Mouse (Mus musculus): ENCODE data around the gene Rpgrip1. TPM values are rescaled to one million over a fixed set of nuclear protein-coding genes. Genes with fewer than 3 reads are reported as not detected.

Gene Rpgrip1
- polyA plus RNA-seq, 1 experiment from 2014 or later, result 59.3 TPM

Other genes starting within 250 kb of the Rpgrip1 start
- 46.8 and 48.4 TPM in 2 replicates for gene Mettl17, start 225.9 kb upstream of the Rpgrip1 start, polyA plus RNA-seq (2015; fragmentation: Nextera tagmentation; extraction: Ambion mirVana)
- gene Slc39a2, start 217.8 kb upstream of the Rpgrip1 start, polyA plus RNA-seq (2015; fragmentation: Nextera tagmentation; extraction: Ambion mirVana), result 6.0 and 6.1 TPM in 2 replicates
- 105 and 117 TPM in 2 replicates for gene Ndrg2, start 196.5 kb upstream of the Rpgrip1 start, polyA plus RNA-seq (2015; fragmentation: Nextera tagmentation; extraction: Ambion mirVana)
- not detected in 2 replicates for gene Tppp2, start 192.3 kb upstream of the Rpgrip1 start, polyA plus RNA-seq (2015; fragmentation: Nextera tagmentation; extraction: Ambion mirVana)
- not detected in 2 replicates for gene Rnase13, start 187.9 kb upstream of the Rpgrip1 start, polyA plus RNA-seq (2015; fragmentation: Nextera tagmentation; extraction: Ambion mirVana)
- 126 and 149 TPM in 2 replicates for gene Arhgef40, start 126.0 kb upstream of the Rpgrip1 start, polyA plus RNA-seq (2015; fragmentation: Nextera tagmentation; extraction: Ambion mirVana)
- gene Tmem253, start 95.0 kb upstream of the Rpgrip1 start, polyA plus RNA-seq (2015; fragmentation: Nextera tagmentation; extraction: Ambion mirVana), result 0.29 and 0.37 TPM in 2 replicates
- 26.7 and 27.5 TPM in 2 replicates for gene Zfp219, start 90.0 kb upstream of the Rpgrip1 start, polyA plus RNA-seq (2015; fragmentation: Nextera tagmentation; extraction: Ambion mirVana)
- not detected in 2 replicates for gene Olfr221, start 68.2 kb upstream of the Rpgrip1 start, polyA plus RNA-seq (2015; fragmentation: Nextera tagmentation; extraction: Ambion mirVana)
- gene Hnrnpc, start 6.7 kb upstream of the Rpgrip1 start, polyA plus RNA-seq (2015; fragmentation: Nextera tagmentation; extraction: Ambion mirVana), result 520 and 558 TPM in 2 replicates
- gene Supt16, start 86.7 kb downstream of the Rpgrip1 start, polyA plus RNA-seq (2015; fragmentation: Nextera tagmentation; extraction: Ambion mirVana), result 47.4 and 51.4 TPM in 2 replicates
- gene Chd8, start 147.1 kb downstream of the Rpgrip1 start, polyA plus RNA-seq (2015; fragmentation: Nextera tagmentation; extraction: Ambion mirVana), result 27.5 and 31.9 TPM in 2 replicates
- gene Tox4, start 168.4 kb downstream of the Rpgrip1 start, polyA plus RNA-seq (2015; fragmentation: Nextera tagmentation; extraction: Ambion mirVana), result 41.8 and 45.8 TPM in 2 replicates
- 24.0 and 25.0 TPM in 2 replicates for gene Rab2b, start 168.8 kb downstream of the Rpgrip1 start, polyA plus RNA-seq (2015; fragmentation: Nextera tagmentation; extraction: Ambion mirVana)
- 36.6 and 41.6 TPM in 2 replicates for gene Mettl3, start 194.4 kb downstream of the Rpgrip1 start, polyA plus RNA-seq (2015; fragmentation: Nextera tagmentation; extraction: Ambion mirVana)
- gene Sall2, start 218.1 kb downstream of the Rpgrip1 start, polyA plus RNA-seq (2015; fragmentation: Nextera tagmentation; extraction: Ambion mirVana), result 13.3 and 15.2 TPM in 2 replicates
- gene Olfr1513, start 245.7 kb downstream of the Rpgrip1 start, polyA plus RNA-seq (2015; fragmentation: Nextera tagmentation; extraction: Ambion mirVana), result not detected in 2 replicates

All from limb, embryonic 15.5 days (tissue).